Mouse (Mus musculus) liver, embryonic 15.5 days (tissue): ENCODE data around the gene 6820408C15Rik. TPM values are rescaled to one million over a fixed set of nuclear protein-coding genes. Genes with fewer than 3 reads are reported as not detected.

Source experiments
- ATAC-seq: fragments of 200-750 bp; cut with Nextera tagmentation; 2 replicates; pipeline ENCODE4 v1.8.0; 2017; ENCODE audit warnings: moderate number of reproducible peaks, mild to moderate bottlenecking, moderate library complexity; ENCODE audit not compliant: insufficient read depth
- H3K27ac ChIP-seq: fragments of 300-500 bp; sonication (generic); replicated peaks from 2 replicates; pipeline ENCODE4 v1.5.1; 2015; ENCODE audit warnings: mild to moderate bottlenecking, inconsistent platforms
- H3K27me3 ChIP-seq: fragments of 300-500 bp; sonication (generic); 2 replicates; pipeline ENCODE4 v1.6.1; 2015; ENCODE audit warnings: mild to moderate bottlenecking, inconsistent platforms
- H3K36me3 ChIP-seq: fragments of 300-500 bp; sonication (generic); replicated peaks from 2 replicates; pipeline ENCODE4 v1.6.1; 2015; ENCODE audit warnings: moderate library complexity, mild to moderate bottlenecking, inconsistent platforms
- H3K4me1 ChIP-seq: fragments of 300-500 bp; sonication (generic); replicated peaks from 2 replicates; pipeline ENCODE4 v1.6.1; 2015; ENCODE audit warnings: inconsistent platforms
- H3K4me2 ChIP-seq: fragments of 300-500 bp; sonication (generic); 2 replicates; pipeline ENCODE4 v1.6.1; 2015; ENCODE audit warnings: moderate library complexity, mild to moderate bottlenecking, inconsistent platforms
- H3K4me3 ChIP-seq: fragments of 300-500 bp; sonication (generic); replicated peaks from 2 replicates; pipeline ENCODE4 v1.5.1; 2015; ENCODE audit warnings: mild to moderate bottlenecking, inconsistent platforms
- H3K9ac ChIP-seq: fragments of 300-500 bp; sonication (generic); 2 replicates; pipeline ENCODE4 v1.6.1; 2015; ENCODE audit warnings: moderate library complexity, mild to moderate bottlenecking, inconsistent platforms
- H3K9me3 ChIP-seq: fragments of 300-500 bp; sonication (generic); replicated peaks from 2 replicates; pipeline ENCODE4 v1.6.1; 2016; ENCODE audit warnings: inconsistent platforms
- WGBS: fragments of 180-500 bp; shearing (Covaris S2); methylation state at CpG from one replicate; pipeline ENCODE4 v1.1.7; 2015; ENCODE audit warnings: mixed read lengths; ENCODE audit not compliant: insufficient replicate concordance; 5-methylcytosine and 5-hydroxymethylcytosine counted together
- polyA plus RNA-seq: library from polyadenylated mRNA; unstranded; fragments of >200 nt; fragmentation: Nextera tagmentation; extraction: Ambion mirVana; gene quantifications from 2 replicates; pipeline ENCODE4 v1.2.1, GENCODE M21; 2015

6820408C15Rik gene
- polyA plus RNA-seq, 1 experiment from 2014 or later: 0.13 TPM

DNA sequence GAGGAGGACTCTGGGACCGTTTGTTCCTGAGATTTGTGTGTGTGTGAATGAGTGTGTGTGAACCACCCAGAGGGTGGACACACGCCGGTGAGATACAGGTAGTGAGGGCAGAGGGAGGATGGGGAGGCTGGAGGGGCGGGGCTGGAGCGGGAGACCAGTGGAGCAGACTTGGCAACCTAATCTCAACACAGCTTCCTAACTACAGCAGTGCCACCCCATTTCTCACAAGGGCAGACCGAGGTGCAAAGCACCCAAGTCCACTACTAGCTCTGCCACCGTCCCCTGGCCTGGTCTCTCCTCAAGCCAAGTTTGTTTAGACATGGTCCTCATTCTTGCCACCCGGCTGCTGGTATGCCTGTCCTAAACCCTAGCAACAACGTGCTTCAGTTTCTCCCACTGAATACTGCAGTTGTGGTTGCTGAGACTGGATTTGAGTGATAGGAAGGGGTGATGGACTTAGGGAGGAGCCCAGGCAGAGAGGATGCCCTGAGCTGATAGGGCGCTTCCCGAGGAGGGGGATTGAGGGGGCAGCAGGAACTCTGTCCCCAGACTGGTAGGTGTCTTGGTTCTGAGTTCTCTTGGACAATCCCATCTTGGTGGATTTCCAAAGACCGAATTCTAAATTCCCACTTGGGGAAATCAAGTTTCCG is 20.0 kb upstream of the 6820408C15Rik start:
- 26% methylated on average over 13 of the region's 13 CpGs for WGBS
- Histone ChIP-seq H3K27ac (peak overlapping the region; percentile 33; the same call in 1 of the 2 replicates), H3K4me3 (peak overlapping the region; percentile 83), H3K9ac (no peak overlapping the region; the same call in 1 of the 2 replicates), H3K4me2 (peak overlapping the region; percentile 100), H3K27me3 (no peaks in the 10 kb centered on the region; the same call in 1 of the 2 replicates), H3K4me1 (peaks cover 58% of the 10 kb centered on the region), H3K9me3 (no peaks in the 10 kb centered on the region), H3K36me3 (no peaks in the 10 kb centered on the region)
- ATAC-seq: no peak

- Histone ChIP-seq H3K36me3 (no peaks in the 10 kb centered on the region), H3K27ac (peak overlapping the region; percentile 94), H3K9ac (peak overlapping the region; percentile 76), H3K4me3 (peak overlapping the region; percentile 83), H3K27me3 (no peaks in the 10 kb centered on the region; the same call in 1 of the 2 replicates), H3K4me2 (peak overlapping the region; percentile 100), H3K4me1 (peaks cover 58% of the 10 kb centered on the region), H3K9me3 (no peaks in the 10 kb centered on the region)
- peak; percentile 39 for ATAC-seq
- under 1% methylated on average over 44 of the region's 46 CpGs for WGBS
Measured at GRCm38 (mm10) chr2:152396110-152397003, 19.0 kb upstream of the 6820408C15Rik start.

- Histone ChIP-seq H3K9me3 (no peaks in the 10 kb centered on the region), H3K4me1 (peaks cover 58% of the 10 kb centered on the region), H3K27ac (peak overlapping the region; percentile 94), H3K4me3 (peak overlapping the region; percentile 83), H3K27me3 (no peaks in the 10 kb centered on the region; the same call in 1 of the 2 replicates), H3K4me2 (peak overlapping the region; percentile 100), H3K36me3 (no peaks in the 10 kb centered on the region), H3K9ac (peak overlapping the region; percentile 76)
- peak; percentile 8; the same call in 1 of the 2 replicates for ATAC-seq
- under 1% methylated on average over 77 of the region's 77 CpGs for WGBS
Measured at GRCm38 (mm10) chr2:152397004-152397589, 18.3 kb upstream of the 6820408C15Rik start.

DNA sequence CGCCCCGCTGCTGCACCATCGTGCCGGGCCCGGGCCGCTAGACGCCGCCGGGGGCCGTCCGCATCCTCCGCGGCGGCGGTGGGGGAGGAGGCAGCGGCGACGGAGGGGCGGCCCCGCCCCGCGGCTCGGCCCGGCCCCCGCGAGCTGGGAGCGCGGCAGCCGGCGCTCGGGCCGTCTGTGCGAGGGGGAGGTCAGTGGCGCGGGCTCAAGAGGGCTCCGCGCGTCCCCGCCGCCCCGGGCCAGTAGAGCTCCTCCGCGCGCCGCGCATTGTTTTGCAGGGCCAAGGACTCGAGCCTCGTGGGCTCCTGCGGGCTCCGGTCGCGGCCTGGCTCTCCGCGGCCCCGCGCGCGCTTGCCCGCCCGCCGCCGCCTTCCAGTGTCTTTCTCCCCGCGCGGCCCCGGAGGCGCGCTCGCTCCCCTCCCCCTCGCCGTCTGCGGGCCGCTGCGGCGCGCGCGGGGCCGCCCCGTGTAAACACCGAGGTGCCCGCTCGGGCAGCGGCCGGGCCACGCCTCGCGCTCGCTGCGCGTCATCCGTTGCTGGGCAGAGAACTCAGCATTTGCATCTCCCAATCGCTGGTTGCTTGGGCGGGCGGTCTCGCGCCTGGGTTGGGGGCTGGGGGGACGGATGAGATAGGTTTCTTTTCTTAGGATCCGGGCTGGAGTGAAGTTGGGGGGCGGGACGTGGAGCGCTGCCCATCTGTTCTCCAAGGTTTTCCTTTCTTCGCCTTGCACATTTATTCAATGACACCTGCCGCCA is 17.5 kb upstream of the 6820408C15Rik start, which contains the start of gene Sox12:
TSS of gene Sox12 (minus strand) at position 384 of the 756 bp plus-strand sequence.
- peaks cover 58% of the 10 kb centered on the region for H3K4me1 ChIP-seq
- H3K27me3 ChIP-seq: no peaks in the 10 kb centered on the region; the same call in 1 of the 2 replicates
- H3K27ac ChIP-seq: peak within 1 kb of the TSS; percentile 94
- ATAC-seq: peak; percentile 63
- peak within 1 kb of the TSS; percentile 76 for H3K9ac ChIP-seq
- peak within 1 kb of the TSS; percentile 83 for H3K4me3 ChIP-seq
- no peaks in the 10 kb centered on the region for H3K36me3 ChIP-seq
- under 1% methylated on average over 85 of the region's 104 CpGs for WGBS
- peak within 1 kb of the TSS; percentile 100 for H3K4me2 ChIP-seq
- no peaks in the 10 kb centered on the region for H3K9me3 ChIP-seq

GRCm38 (mm10) chr2:152398691-152399090 is 16.7 kb upstream of the 6820408C15Rik start:
- peak overlapping the region; percentile 94 for H3K27ac ChIP-seq
- no peaks in the 10 kb centered on the region; the same call in 1 of the 2 replicates for H3K27me3 ChIP-seq
- H3K9ac ChIP-seq: peak overlapping the region; percentile 76
- WGBS: under 1% methylated on average over 38 of the region's 38 CpGs
- H3K9me3 ChIP-seq: no peaks in the 10 kb centered on the region
- peak overlapping the region; percentile 100 for H3K4me2 ChIP-seq
- peak overlapping the region; percentile 83 for H3K4me3 ChIP-seq
- no peaks in the 10 kb centered on the region for H3K36me3 ChIP-seq
- ATAC-seq: peak; percentile 81
- H3K4me1 ChIP-seq: peaks cover 55% of the 10 kb centered on the region

DNA sequence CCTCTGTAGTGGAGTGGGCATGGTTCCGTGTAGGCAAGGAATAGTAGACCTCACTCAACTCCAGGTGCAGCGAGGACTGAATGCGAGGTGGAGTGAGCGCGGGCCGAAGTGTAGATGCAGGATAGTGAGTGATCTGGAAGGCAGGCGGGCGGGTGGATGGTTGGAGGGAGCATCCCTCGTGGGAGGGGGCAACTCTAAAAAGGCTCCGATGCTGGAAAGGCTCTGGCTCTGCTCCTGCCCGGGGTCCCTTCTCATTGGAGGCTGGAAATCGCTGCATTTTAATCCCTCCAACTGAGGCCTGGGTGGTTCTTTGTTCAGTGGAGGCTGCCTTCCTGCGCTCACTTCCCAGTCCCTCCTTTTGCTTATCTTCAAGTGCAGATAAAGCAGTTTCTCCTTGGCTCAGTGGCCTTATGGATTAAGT is 16.3 kb upstream of the 6820408C15Rik start:
- Histone ChIP-seq H3K27ac (peak overlapping the region; percentile 94), H3K36me3 (no peaks in the 10 kb centered on the region), H3K4me3 (peak overlapping the region; percentile 83), H3K9me3 (no peaks in the 10 kb centered on the region), H3K9ac (peak overlapping the region; percentile 76), H3K4me1 (peaks cover 51% of the 10 kb centered on the region), H3K27me3 (no peaks in the 10 kb centered on the region; the same call in 1 of the 2 replicates), H3K4me2 (peak overlapping the region; percentile 100)
- 6% methylated on average over 13 of the region's 13 CpGs for WGBS
- ATAC-seq: no peak

DNA sequence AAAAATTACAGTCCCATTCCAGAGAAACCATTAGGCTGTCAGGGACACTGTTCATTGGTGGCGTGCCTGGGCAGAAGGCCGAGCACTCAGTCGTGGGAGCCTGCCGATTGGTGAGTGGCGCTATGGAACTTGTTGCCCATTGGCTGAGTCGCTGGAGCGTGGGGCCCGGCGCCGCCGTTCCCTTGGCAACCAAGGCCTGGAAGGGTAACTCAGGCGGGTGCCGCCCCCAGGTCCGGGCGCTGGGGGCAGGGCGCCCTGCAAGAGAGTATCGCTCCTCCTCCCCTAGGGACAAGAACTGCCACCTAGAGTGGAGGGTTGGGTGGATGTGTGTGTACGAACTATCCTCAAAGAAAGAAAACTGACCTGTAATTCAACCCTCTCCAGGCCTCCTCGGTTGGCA is 9.3 kb upstream of the 6820408C15Rik start:
- Histone ChIP-seq H3K9me3 (no peaks in the 10 kb centered on the region), H3K27ac (peak overlapping the region; percentile 68), H3K9ac (peak overlapping the region; percentile 39), H3K4me3 (peak overlapping the region; percentile 54), H3K27me3 (no peaks in the 10 kb centered on the region), H3K36me3 (no peaks in the 10 kb centered on the region), H3K4me1 (peaks cover 41% of the 10 kb centered on the region), H3K4me2 (peak overlapping the region; percentile 80)
- peak; percentile 98 for ATAC-seq
- WGBS: under 1% methylated on average over 19 of the region's 19 CpGs

DNA sequence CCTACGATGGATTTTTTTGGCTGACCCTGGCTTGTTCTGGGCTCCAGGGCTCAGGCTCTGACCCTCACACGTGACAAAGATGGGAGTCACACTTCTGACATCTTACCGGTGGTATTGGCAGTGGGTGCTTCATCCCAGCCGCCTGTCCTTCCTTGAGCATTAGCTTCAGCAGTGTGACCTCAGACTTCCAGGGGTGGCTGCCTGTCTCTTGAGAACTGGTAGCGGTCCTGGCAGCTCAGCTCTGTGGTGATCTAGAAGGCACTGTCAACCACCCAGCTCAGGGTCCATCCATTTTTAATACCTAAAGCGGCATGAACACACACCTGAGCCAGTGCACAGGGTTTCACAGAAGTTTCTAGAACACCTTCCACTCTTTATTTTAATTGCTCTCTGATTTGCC is 5.6 kb upstream of the 6820408C15Rik start:
- Histone ChIP-seq H3K9ac (no peak overlapping the region), H3K27ac (no peak overlapping the region), H3K4me3 (no peak overlapping the region), H3K9me3 (no peaks in the 10 kb centered on the region), H3K27me3 (no peaks in the 10 kb centered on the region), H3K4me2 (no peak overlapping the region), H3K36me3 (no peaks in the 10 kb centered on the region), H3K4me1 (peaks cover 63% of the 10 kb centered on the region)
- 78% methylated on average over 6 of the region's 6 CpGs for WGBS
- no peak for ATAC-seq

DNA sequence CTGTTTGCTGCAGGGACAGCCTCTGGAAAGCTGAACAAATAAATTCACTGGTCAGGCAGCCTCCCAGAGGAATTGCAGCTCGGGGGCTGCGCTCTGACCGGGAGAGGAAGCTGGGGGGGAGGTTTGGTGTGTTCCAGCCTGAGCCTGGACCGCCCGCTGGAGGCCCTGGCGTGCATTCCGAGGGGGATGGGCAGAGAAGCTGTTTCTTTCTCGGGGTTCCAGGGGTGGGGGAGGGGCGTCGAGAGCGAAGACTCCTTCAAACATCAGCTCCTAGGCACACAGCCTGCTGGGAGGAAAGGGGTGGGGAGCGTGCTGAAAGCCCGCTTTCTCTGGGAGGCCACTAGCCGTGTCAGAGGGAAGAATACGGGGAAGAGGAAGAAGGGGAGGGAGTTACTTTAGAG is 4.4 kb upstream of the 6820408C15Rik start:
- WGBS: 10% methylated on average over 15 of the region's 15 CpGs
- H3K27me3 ChIP-seq: no peaks in the 10 kb centered on the region
- peak overlapping the region; percentile 64 for H3K27ac ChIP-seq
- H3K9ac ChIP-seq: no peak overlapping the region
- no peak for ATAC-seq
- H3K4me2 ChIP-seq: peak overlapping the region; percentile 94
- peaks cover 61% of the 10 kb centered on the region for H3K4me1 ChIP-seq
- no peaks in the 10 kb centered on the region for H3K9me3 ChIP-seq
- no peaks in the 10 kb centered on the region for H3K36me3 ChIP-seq
- peak overlapping the region; percentile 18; the same call in 1 of the 2 replicates for H3K4me3 ChIP-seq

GRCm38 (mm10) chr2:152411471-152411870 is 3.9 kb upstream of the 6820408C15Rik start:
- Histone ChIP-seq H3K36me3 (no peaks in the 10 kb centered on the region), H3K4me2 (peak overlapping the region; percentile 94), H3K4me1 (peaks cover 57% of the 10 kb centered on the region), H3K4me3 (peak overlapping the region; percentile 18; the same call in 1 of the 2 replicates), H3K27ac (peak overlapping the region; percentile 64), H3K9me3 (0 out of 2 replicates have a peak, but pooled peaks cover 3% of the 10 kb centered on the region), H3K27me3 (no peaks in the 10 kb centered on the region), H3K9ac (no peak overlapping the region)
- ATAC-seq: no peak
- 27% methylated on average over 7 of the region's 7 CpGs for WGBS
